Mouse (Mus musculus): ENCODE measurements around the gene Gm11596.

DNA sequence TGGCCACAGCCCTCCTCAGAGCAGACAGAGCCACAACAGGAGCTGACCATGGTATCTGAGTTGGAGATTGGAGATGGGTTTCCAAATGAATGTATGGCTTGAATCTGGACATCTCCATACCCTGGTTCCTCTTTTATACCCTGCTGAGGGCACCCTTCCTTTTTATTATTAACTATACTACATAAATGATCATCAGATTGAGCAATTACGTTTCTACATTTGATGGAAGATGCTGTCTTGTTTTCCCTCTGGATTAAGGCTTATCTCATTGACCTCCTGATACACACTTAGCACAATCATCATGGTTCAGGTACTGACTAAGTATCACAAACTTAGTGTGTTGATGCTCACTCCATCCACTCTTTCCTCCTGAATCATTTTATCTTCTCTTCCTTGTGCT lies 44.7 kb upstream of the Gm11596 start, which contains the start of gene 2300003K06Rik:
- TF ChIP-seq CTCF (IDR thresholded peaks at IDR 0.05; ENCODE audit: insufficient read depth, low read length) = no peak
- TF ChIP-seq POLR2A (IDR thresholded peaks at IDR 0.05; ENCODE audit: borderline replicate concordance, extremely low read depth, low read depth, low read length) = no peak
